Mouse (Mus musculus) R1 (cell line): ENCODE data around the gene Wfdc3.

ENCODE experiments used
- DNase-seq: peaks from one replicate; pipeline ENCODE4 v3.0.0-alpha.2; 2018; ENCODE audit warnings: low read depth, low spot score

Wfdc3 gene

GRCm38 (mm10) chr2:164776130-164776529 is 30.4 kb upstream of the Wfdc3 start:
- no peak for DNase-seq

DNA sequence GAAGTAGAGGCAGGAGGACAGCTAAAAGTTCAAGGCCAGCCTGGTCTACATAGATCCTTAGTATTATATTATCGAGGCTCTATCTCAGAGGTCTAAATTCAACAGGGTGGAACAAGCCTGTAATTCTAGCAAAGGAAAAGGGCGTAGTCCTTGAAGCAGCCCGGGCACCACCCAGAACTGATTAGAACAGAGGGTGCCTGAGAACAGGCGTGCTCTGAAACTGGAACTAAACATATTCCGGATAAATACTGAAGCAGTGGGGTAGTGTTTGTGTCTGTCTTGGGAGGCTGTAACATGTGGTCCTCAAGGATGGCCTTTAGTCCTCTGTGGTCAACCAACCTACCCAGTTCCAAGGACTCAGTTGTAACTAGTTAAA is 28.2 kb upstream of the Wfdc3 start:
- DNase-seq = no peak

- no peak for DNase-seq
Observed at GRCm38 (mm10) chr2:164773229-164773988, 27.7 kb upstream of the Wfdc3 start.

GRCm38 (mm10) chr2:164771123-164771522 is 25.4 kb upstream of the Wfdc3 start:
- no peak for DNase-seq

DNA sequence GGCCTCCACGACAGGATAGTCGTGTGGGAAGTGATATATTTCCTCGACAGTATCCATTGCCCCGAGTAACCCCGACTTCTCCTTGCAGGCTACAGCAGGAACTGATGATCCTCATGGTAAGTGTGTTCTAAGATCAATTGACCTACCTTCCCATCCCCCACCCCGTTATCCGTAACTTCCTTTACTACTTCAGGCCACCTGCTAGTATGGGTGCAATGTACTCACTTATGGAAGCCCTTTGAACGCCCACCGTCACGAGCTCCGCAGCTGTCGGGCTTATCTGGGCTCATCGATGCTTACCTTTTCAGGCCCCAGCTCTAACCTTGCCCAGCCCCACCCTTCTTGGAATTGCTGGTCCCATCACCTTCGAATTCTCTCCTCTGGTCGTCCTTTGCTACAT is 24.5 kb upstream of the Wfdc3 start:
- no peak for DNase-seq

GRCm38 (mm10) chr2:164769258-164770037 is 23.7 kb upstream of the Wfdc3 start, which contains the start of gene Ube2c:
Gene Ube2c, plus strand, starts transcription at chr2:164769898.
- DNase-seq = peak; percentile 100

DNA sequence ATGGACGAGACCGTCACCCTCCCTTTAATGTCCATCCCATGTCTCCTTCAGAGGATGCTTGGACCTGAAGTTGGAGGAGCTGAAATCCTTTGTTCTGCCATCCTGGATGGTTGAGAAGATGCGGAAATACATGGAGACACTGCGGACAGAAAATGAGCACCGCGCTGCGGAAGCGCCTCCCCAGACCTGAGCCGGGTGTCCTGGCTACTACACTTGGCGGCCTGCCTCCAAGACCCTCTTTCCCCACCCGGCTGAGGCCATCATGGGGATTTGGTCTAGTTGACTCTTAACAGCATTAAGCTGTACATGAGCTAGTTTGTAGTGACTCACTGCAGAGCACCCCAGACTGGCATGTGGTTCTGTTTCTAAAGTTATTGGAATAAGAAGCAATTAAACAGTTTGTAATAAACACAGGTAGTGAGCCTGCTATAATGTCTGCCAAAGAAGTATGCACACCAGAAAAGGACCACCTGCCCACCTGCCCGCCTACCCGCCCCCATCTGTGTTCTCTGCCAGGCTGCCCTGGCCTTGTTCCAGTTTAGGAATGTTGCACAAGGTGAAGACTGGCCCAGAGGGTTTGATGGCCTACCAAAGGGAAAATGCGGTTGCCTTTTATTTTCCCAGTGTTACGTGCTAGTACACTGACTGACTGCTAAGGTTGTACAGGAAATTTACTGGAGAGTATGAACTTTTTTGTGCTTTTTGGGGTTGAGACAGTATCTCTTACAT is 22.2 kb upstream of the Wfdc3 start:
- DNase-seq = no peak

DNA sequence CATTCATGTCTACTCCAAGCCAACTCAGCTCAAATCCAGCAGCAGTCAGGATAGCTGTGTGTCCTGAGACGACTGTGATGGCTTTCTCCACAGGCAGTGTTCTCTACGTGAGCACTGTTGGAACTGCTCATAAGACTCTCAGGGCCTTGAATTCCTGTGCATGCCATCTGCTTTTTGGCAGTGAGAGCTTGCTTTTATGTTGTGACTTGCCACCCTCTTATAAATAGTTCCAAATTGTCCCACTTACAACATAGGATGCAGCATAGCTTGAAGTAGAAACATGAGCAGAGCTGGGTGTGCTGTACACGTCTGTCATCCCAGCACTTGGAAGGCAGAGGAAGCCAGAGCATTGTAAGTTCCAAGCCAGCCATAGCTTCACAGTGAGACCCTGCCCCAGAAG is 20.1 kb upstream of the Wfdc3 start:
- DNase-seq = no peak

GRCm38 (mm10) chr2:164762593-164762992 is 16.9 kb upstream of the Wfdc3 start:
- no peak for DNase-seq

DNA sequence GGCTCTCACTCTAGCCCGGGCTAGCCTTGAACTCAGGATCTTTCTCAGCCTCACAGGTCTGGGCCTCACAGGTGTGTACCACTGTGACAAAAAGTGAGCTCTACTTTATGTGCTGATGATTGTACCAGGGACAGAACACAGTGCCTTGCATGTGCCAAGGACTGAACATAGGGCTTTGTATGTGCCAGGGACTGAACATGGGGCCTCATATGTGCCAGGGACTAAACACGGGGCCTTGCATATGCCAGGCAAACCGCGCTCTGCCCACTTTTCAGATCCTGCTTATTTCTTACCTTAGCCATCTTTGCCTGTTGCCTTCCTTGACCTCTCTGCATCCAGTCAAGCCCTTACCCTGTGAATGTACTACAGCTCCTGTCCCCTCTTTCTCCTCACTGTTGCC is 16.2 kb upstream of the Wfdc3 start:
- DNase-seq = no peak

DNA sequence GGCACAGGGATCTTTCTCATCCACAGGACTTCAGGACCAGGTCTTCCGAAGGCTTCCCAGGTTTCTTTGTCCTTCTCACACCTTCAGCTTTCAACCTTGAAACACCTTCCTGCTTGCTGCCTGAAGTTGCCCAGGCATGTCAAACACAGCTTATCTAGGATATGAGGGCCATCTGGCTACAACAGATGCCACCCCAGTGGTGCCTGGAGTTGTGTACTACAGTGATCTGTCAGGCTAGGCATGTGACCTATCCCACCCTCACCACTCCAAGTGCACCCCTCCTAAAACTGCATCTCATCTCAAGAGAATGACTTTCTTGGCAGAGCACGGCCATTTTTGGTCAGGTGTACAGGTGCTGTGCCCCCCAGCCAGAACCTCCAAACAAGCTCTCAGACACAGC is 15.8 kb upstream of the Wfdc3 start:
- DNase-seq = peak; percentile 46

DNA sequence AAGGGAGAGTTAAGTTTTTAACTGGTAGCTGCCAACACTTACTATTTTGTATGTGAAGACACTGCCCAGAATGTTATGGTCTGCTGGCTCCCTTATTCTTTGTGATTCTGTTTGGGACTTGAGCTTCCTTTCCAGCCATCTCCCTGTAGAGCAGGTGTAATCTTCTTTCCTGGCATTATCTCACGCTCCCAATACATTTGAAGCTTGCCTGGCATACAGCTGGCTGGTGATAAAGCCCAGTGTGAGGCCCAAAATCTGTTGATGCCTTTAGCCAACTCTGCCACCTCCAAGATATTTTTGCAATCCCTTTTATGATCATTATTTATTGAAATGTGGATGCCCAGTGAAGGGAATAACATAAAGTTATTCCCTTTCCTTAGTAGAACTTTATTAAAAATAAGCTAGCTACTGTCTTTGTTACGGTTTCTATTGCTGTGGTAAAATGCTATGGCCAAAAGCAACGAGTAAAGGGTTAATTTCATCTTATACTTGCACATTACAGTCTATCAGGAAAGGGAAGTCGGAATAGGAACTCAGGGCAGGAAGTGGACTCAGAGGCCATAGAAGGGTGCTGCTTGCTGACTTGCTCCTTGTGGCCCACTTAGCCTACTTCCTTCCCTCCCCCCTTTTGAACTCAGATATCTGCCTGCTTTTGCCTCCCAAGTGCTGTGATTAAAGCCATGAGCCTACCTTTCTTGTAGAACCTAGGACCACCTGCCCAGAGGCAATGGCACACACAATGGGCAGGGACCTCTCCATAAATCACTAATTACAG is 14.5 kb upstream of the Wfdc3 start:
- no peak for DNase-seq

DNA sequence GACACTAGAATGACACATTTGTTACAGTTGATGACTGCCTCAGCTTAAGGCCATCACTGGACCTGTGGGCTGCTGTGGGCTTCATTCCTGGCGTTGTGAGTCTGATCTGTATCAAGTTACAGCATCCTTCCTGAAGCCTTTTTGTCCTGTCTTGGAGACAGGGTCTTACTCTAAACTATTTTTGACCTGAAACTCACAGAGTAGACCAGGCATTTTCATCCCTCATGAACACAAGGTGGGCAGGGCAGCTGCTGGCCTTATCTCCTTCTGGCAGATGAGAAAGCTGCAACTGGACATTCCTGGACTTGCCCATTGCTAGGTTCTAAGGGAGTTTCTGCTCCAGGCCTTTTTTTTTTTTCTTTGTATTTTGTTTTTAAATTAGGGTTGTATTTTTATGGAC is 13.0 kb upstream of the Wfdc3 start:
- no peak for DNase-seq

GRCm38 (mm10) chr2:164757841-164758240 is 12.1 kb upstream of the Wfdc3 start:
- DNase-seq = no peak

DNA sequence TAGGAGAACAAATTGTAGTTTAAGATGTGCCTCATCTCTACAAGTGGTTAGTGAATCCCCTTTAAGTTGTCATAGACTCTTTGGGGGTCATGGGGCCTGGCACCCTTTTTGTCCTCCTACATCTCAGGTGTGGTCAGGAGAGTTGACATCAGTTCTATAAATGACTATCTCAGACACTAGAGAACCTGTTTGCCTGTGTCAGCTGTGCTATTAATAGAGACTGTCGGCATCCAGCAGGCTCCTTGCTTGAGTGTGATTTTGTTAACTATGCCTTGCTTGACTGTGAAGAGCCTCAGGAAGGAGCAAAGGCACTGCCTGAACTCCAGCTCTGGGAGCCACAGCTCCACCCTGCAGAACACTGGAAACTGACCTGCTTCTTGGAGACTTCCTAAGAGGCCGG is 9.1 kb upstream of the Wfdc3 start:
- DNase-seq = no peak

- no peak for DNase-seq
Observed at GRCm38 (mm10) chr2:164754105-164754504, 8.4 kb upstream of the Wfdc3 start.

DNA sequence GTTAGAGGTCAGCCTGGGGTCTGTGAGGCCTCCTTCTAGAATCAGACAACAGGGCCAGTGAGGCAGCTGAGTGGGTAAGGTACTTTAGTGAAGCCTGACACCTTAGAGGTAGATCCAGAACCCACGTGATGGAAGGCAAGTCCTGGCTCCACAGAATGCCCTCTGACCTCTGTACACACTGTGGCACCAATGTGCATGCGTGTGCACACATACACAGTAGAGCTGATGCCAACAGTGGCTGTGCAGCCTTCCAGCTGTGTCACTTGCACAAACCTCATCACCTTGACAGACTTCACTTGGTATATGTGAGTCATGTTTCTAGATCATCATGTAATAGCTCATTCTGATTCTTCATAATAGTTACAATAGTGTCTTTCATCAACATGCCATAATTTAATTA is 6.7 kb upstream of the Wfdc3 start:
- no peak for DNase-seq

GRCm38 (mm10) chr2:164748991-164749390 is 3.3 kb upstream of the Wfdc3 start:
- no peak for DNase-seq

- DNase-seq = no peak
Observed at GRCm38 (mm10) chr2:164748191-164748590, 2.5 kb upstream of the Wfdc3 start.

DNA sequence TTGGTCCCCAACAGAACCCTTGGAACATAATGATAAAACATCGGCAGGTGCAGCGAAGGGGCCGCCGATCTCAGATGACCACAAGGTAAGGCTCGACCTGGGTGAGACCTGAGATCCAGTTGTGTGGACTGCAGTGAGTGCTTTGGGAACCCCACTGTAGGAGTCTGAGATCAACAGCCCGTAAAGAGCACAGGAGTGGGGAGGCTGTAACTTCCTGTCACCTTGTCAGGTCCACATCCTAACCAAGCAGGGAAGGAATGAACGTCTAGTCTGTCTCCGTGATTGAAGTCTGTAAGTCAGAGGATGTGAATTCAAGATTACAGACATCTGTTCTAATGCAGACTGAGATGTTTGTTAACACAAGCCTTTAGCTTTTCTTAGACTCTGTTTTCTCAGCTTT is 962 bp upstream of the Wfdc3 start:
- no peak for DNase-seq

GRCm38 (mm10) chr2:164744987-164745386 is 744 bp downstream of the Wfdc3 start:
- DNase-seq = no peak

DNA sequence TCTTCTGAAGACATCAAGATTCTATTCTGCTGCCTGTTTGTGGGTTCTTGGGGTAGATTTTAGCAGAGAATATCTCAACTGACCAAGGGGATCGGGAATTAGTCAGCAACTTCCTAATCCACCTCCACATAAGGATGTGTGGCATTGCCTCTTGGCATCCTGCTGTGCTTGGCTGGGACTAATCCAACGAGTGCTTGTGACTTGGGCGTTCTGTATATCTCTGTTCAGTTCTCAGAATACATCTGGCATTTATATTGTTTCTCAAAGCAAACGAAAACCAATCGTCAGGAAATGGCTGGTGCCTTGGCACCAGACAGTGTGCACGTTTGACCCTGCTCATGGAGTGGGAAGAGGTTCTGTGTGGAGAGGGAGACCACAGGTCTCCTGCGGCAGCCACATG is 5.9 kb downstream of the Wfdc3 start:
- DNase-seq = no peak
